Mouse (Mus musculus) fibroblast of lung, adult 2 months (primary cell): Measurements from ENCODE around the gene Kcnj14.
A peak's percentile ranks its signal among the peaks of the same experiment; 100 is the strongest.

Experiments
- DNase-seq: peaks from one replicate; pipeline ENCODE4 v3.0.0-alpha.2; 2011; ENCODE audit warnings: low read depth

Gene Kcnj14

DNA sequence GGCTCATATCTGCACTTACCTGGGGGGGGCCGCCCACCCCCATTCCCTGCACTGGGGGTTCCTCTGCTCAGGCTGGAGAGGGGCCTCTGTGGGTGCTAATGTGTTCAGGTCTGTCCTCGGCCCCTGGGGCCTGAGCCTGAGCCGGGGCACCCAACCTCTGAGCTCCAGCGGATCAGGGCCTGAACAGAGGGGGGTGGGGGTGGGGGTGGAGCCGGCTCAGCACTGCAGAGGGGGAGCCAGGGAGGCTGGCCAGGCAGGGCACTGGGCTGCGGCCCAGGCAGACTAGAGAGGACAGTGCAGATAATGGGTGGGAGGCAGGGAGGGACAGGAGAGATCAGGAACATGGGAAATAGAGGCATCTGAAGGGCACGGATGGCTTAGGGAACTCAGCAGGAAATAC is at the start of gene Kcnj14:
Gene Kcnj14 (minus strand): TSS at position 185 of the 400 bp plus-strand sequence.
- no peak for DNase-seq

DNA sequence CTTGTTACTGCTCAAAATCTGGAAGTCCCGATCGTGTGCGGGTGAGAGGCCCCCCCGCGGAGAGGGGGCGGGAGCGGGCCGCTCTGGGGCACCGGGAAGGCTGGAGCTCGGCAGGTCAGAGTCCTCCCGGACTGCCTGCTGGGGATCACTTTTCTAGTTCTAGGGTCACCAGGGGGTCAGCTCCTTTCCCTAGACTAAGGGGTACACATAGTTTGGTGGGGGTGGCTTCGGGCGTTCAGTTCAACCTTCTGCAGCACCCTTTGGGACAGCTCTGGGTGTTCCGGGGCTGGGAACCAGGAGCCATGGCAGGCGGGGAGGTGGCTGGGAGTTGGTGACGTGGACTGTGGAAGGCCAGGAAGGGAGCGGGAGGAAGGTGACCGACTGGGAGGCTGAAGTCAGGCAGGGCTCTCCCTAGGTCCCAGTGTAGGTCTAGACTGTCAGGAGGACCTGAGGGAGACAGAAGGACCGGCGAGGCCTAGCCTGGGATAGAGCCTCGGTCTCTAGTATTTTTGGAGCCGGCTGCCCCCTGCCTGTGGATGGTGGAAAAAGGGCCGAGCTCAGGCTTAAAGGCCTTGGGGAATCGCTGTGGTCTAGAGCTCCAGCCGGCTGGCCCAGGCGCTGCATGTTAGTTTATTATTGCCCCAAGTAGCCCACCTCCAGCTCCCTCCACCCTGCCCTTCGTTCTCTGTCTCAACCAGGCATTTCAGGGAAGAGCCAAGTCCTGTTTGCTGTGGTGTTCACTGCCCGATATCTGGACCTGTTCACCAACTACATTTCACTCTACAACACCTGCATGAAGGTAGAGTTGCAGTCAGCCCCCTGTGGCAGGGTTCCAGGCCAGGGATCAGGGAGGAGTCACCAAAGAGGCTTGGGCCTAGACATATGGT is 48.7 kb upstream of the Kcnj14 start:
- DNase-seq = no peak

GRCm38 (mm10) chr7:45872624-45873023 is 48.0 kb upstream of the Kcnj14 start, which contains the start of gene Kdelr1:
Kdelr1 (plus strand) TSS chr7:45872772.
- peak; percentile 50 for DNase-seq

DNA sequence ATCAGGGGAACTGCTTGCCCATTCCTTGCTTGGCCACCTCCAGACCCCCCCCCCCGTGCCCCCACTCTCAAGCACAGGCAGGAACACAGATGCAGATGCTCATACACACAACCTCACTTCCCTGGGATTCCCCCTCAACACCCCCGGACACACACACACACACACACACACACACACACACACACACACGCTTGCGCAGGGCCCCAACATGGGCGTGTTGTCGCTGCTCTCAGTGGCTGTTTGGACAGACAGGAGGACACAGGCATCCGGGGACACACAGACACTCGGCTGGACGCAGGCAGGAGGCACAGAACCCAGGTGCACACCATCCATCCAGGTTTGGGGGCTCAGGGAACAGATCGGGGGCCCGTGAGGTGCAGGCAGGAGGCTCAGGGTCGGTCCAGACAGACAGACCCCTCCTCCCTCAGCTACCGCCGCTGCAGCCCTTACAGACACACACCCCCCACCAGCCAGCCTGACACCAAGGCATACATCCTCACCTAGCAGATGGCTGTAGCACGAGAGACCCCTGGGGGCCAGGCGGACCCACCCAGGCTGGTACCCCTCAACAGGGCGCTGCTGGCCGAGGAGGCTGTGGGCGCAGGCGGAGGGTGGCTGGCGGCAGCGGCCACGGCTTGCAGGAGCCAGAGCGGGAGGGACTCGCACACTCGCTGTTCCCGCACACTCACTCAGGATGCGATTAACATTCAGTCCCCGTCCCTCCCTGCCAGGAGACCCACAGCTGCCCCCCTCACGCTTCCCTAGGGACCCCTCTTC is 45.9 kb upstream of the Kcnj14 start:
- no peak for DNase-seq

DNA sequence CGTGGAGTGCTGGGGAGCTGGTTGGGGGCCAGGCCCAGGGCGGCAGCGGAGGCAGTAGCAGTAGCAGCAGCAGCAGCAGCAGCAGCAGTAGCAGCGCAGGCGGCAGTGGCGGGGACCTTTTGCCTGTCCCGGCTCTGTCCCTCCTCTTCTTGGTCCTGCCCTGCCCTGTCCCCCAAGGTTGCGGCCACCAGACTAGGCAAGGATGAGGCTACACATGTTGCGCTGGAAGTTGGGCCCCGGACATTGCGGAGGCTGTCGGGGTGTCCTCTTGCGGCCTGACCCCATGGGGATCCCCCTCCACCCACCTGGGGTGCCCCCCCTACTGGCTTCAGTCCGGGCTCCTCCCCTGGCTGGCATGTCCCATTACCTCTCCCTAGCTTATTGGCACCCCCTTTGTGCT is 45.2 kb upstream of the Kcnj14 start:
- no peak for DNase-seq

- no peak for DNase-seq
Measured at GRCm38 (mm10) chr7:45869107-45869670, 44.6 kb upstream of the Kcnj14 start.

DNA sequence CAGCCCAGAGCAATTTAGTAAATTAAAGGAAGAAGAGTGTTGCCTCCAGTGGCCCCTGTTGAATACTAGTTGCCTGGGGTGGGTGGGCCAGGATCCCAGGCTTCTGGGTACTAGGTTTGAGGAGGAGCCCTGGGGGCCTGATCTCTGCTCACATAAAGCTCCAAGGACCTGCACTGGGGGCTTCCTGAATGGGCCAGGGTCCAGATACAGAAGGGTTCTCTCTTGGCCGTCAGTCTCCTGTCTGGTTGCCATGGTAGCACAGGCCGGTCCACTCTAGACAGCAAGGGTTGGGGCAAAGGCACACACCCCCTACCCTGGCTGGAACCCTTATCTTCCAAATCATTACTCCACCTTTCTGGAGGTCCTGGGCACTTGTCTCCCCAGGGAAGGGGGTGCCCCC is 43.3 kb upstream of the Kcnj14 start:
- DNase-seq = no peak

DNA sequence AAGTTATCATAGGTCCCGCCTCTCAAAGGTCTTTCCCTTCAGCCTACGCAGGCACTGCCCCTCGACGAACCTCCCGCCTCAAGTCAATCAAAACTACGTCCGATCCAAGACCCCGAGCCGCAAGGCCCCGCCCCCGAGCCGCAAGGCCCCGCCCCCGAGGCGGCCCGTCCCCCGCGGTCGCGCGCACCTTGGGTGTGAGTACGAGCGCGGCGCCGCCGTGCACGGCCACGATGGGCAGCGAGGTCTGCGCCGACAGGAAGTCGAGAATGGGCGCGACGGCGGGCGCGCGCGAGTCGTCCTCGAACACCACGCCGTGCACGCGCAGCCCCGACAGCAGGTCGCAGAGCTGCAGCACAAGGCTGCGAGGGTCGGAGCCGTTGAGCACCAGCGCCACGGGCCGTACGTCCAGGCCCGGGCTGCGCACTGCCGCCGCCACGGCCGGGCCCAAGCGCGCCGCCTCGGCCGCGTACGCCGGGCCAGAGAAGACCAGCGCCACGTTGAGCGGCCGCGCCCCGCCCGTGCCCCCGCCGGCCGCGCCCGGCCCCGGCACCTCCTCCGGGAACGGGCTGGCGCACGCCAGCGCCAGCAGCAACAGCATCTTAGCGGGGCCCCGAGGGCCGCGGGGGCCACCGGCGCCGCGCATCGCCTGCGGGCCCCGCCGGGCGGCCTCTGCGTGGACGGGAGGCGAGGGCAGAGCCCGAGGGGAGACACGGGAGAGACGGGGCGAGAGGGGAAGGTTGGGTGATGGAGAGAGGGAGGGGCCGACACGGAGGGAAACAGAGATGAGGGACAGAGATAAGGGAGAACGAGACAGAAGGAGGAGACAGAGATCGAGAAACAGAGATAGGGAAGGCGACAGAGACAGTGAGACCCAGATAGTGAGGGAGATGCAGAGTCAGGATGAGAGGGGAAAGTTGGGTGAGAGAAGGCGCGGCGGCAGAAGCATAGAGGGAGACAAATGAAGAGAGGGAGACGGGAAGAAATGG is 41.6 kb upstream of the Kcnj14 start:
- DNase-seq = peak; percentile 62

- no peak for DNase-seq
Measured at GRCm38 (mm10) chr7:45864435-45864834, 39.9 kb upstream of the Kcnj14 start.

GRCm38 (mm10) chr7:45862804-45863203 is 38.2 kb upstream of the Kcnj14 start:
- DNase-seq = no peak

DNA sequence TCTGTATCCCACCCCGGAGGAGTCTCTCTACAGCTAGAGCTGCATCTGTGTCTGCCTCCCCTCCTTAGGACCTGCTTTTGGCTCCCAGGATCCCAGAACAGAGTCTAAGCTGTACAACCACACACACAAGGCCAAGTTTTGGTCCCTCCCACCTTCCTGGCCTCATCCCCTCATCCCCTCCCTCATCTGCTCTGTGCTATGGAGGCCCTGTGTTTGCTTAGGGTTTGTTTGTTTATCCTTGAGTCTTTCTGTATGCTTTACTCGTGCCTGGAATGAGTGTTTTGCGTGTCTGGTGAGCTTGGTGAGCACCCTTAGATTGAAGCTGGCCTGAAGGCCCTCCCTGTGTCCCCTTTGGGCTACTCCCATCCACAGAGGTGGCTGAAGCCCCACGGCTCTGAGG is 34.4 kb upstream of the Kcnj14 start:
- DNase-seq = no peak

GRCm38 (mm10) chr7:45856950-45857901 is 32.6 kb upstream of the Kcnj14 start:
- no peak for DNase-seq

- no peak for DNase-seq
Measured at GRCm38 (mm10) chr7:45853089-45853488, 28.5 kb upstream of the Kcnj14 start.

GRCm38 (mm10) chr7:45850661-45851060 is 26.1 kb upstream of the Kcnj14 start:
- DNase-seq = no peak

- DNase-seq = no peak
Measured at GRCm38 (mm10) chr7:45848447-45849027, 24.0 kb upstream of the Kcnj14 start.

- DNase-seq = no peak
Measured at GRCm38 (mm10) chr7:45842950-45843744, 18.6 kb upstream of the Kcnj14 start.

- no peak for DNase-seq
Measured at GRCm38 (mm10) chr7:45833924-45834323, 9.3 kb upstream of the Kcnj14 start.

GRCm38 (mm10) chr7:45833148-45833790 is 8.7 kb upstream of the Kcnj14 start:
- DNase-seq = no peak

DNA sequence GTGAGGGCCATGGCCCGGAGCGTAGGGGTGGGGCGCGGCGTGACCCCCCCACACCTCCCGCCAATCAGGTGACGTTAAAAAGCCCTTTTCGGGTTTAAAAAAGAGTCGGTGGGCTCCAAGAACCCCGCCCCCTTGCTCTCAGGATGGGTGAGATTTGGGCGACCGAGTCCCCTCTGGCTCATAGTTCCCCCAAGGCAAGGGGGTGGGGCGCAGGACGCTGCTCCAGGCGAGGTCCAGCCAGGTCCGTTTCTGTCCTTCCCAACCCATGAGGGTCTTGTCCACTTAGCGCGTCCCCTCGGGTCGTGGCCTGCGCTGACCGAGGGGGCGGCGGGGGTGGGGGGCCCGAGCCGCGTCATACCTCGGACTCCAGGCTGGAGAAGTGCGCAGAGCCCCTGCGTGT is 7.8 kb upstream of the Kcnj14 start:
- DNase-seq = no peak
